Mouse (Mus musculus): ENCODE results near the gene Btg2.

GRCm38 (mm10) chr1:134089074-134089473, 10.2 kb upstream of the Btg2 start:
- TF ChIP-seq CTCF (IDR thresholded peaks at IDR 0.05; ENCODE audit: borderline replicate concordance, insufficient read depth, low read depth, low read length) (no peak), POLR2A (IDR thresholded peaks at IDR 0.05; ENCODE audit: borderline replicate concordance, insufficient read depth, low read length) (no peak)

All from cerebellum, adult 2 months (tissue).